Mouse (Mus musculus): ENCODE measurements around the gene Grm3.

The Grm3 gene

GRCm38 (mm10) chr5:9622264-9623094 lies 102.5 kb downstream of the Grm3 start:
- DNase-seq, result no peak

GRCm38 (mm10) chr5:9621417-9622067 lies 103.4 kb downstream of the Grm3 start:
- no peak for DNase-seq

GRCm38 (mm10) chr5:9579021-9579420 lies 145.9 kb downstream of the Grm3 start:
- DNase-seq, result no peak

GRCm38 (mm10) chr5:9578571-9578970 lies 146.4 kb downstream of the Grm3 start:
- no peak for DNase-seq

- no peak for DNase-seq
Observed at GRCm38 (mm10) chr5:9570946-9571345, 154.0 kb downstream of the Grm3 start.

- no peak for DNase-seq
Observed at GRCm38 (mm10) chr5:9557706-9558105, 167.3 kb downstream of the Grm3 start.

GRCm38 (mm10) chr5:9540822-9541557 lies 184.0 kb downstream of the Grm3 start:
- DNase-seq, result no peak

- no peak for DNase-seq
Observed at GRCm38 (mm10) chr5:9525507-9525906, 199.5 kb downstream of the Grm3 start.

- no peak for DNase-seq
Observed at GRCm38 (mm10) chr5:9511027-9511426, 213.9 kb downstream of the Grm3 start.

- no peak for DNase-seq
Observed at GRCm38 (mm10) chr5:9497235-9497634, 227.7 kb downstream of the Grm3 start.

GRCm38 (mm10) chr5:9495456-9495855 lies 229.5 kb downstream of the Grm3 start:
- DNase-seq, result no peak

- DNase-seq, result no peak
Observed at GRCm38 (mm10) chr5:9477587-9477986, 247.4 kb downstream of the Grm3 start.

- DNase-seq, result no peak
Observed at GRCm38 (mm10) chr5:9453298-9453697, 271.7 kb downstream of the Grm3 start.

- DNase-seq, result no peak
Observed at GRCm38 (mm10) chr5:9449570-9449969, 275.4 kb downstream of the Grm3 start.

- DNase-seq, result no peak
Observed at GRCm38 (mm10) chr5:9448931-9449330, 276.0 kb downstream of the Grm3 start.

- DNase-seq, result no peak
Observed at GRCm38 (mm10) chr5:9446146-9446545, 278.8 kb downstream of the Grm3 start.

Data from thymus, adult 18-20 months (tissue).